ENCODE assay signal across 21 mouse cellular contexts in the genomic region with DNA sequence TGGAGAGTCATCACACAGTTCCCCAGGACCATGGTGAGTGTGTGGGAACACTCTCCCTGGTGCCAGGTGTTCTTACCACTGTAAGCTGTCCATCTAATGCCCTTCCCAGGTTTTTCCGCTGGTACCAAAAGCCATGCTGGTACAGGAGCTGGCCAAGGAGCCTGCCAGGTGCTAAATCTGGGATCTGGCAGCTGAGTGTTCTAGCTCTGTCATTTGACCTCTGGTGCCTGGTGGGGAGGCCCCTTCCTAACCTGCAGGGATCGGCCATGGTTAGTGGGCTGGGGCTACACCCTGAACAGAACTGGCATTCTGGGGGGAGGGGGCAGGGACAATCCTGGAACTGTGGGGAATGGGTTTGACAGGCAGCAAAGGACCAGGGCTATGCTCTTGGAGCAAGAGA. TPM values are rescaled to one million over a fixed set of nuclear protein-coding genes. Genes with fewer than 3 reads are reported as not detected.
A peak's percentile ranks its signal among the peaks of the same experiment; 100 is the strongest.
DNase-seq lines count a peak whose midpoint lies in the region; ATAC-seq and TF ChIP-seq lines count a peak whose summit lies in the region.
"Had no signal": no experiment of that assay in that cellular context is flagged by ENCODE, and none has a peak within 500 bp of the region (broad histone marks: within the 10 kb centered on the region; RNA-seq: fewer than 3 reads in every experiment).

A gene (plus strand): TSS at position 203 of the 400 bp plus-strand sequence.

- H3K27me3 ChIP-seq in limb, embryonic 13.5 days: peaks cover 5% of the 10 kb centered on the region; the same call in 1 of the 2 replicates
- H3K27me3 ChIP-seq: stomach, embryonic 15.5 days had no signal

- peak within 1 kb of the TSS; percentile 98 for H3K27ac ChIP-seq in gastrocnemius, adult 2 months
- no peak within 1 kb of the TSS for H3K27ac ChIP-seq in limb, embryonic 13.5 days
- H3K27ac ChIP-seq: layer of hippocampus, adult 2 months; neural tube, embryonic 15.5 days; stomach, embryonic 15.5 days had no signal

- 56% methylated on average over 2 of the region's 2 CpGs for WGBS in limb, embryonic 13.5 days

- ATAC-seq in limb, embryonic 13.5 days (ENCODE audit: low FRiP score, low read depth): no peak
- ATAC-seq: activated CD4-positive, CD25-positive, alpha-beta regulatory T cell, adult 4 months; CD4-positive, CD25-positive, alpha-beta regulatory T cell, adult 4 months; inflammation-experienced regulatory T-cells, adult 6 months had no signal

- H3K9me3 ChIP-seq in limb, embryonic 13.5 days: no peaks in the 10 kb centered on the region
- H3K9me3 ChIP-seq: neural tube, embryonic 15.5 days; stomach, embryonic 15.5 days had no signal

- peak within 1 kb of the TSS; percentile 78 for H3K4me3 ChIP-seq in gastrocnemius, adult 2 months
- H3K4me3 ChIP-seq in limb, embryonic 13.5 days: no peak within 1 kb of the TSS
- H3K4me3 ChIP-seq: layer of hippocampus, adult 2 months; neural tube, embryonic 15.5 days; stomach, embryonic 15.5 days had no signal

- peak within 1 kb of the TSS; percentile 25; the same call in 1 of the 2 replicates for H3K9ac ChIP-seq in limb, embryonic 13.5 days
- H3K9ac ChIP-seq: neural tube, embryonic 15.5 days; stomach, embryonic 15.5 days had no signal

- TF ChIP-seq CTCF in gastrocnemius, adult 2 months (IDR thresholded peaks at IDR 0.05): no peak

- H3K4me2 ChIP-seq in limb, embryonic 13.5 days (replicated peaks): no peak within 1 kb of the TSS
- H3K4me2 ChIP-seq: liver, embryonic 11.5 days; neural tube, embryonic 15.5 days; stomach, embryonic 15.5 days had no signal

- peaks cover under 1% of the 10 kb centered on the region for H3K36me3 ChIP-seq in limb, embryonic 13.5 days

- peaks cover 13% of the 10 kb centered on the region for H3K4me1 ChIP-seq in limb, embryonic 13.5 days

- intact Hi-C loops in gastrocnemius, adult 2 months (cut with DNase I): no loop called here
- intact Hi-C loops in left cerebral cortex, postnatal 25 days (cut with DNase I): no loop called here

- DNase-seq in kidney, postnatal 10 days: peak; percentile 5
- no peak for DNase-seq in kidney, postnatal 14 days
- DNase-seq in gastrocnemius, adult 2 months: peak; percentile 90
- no peak for DNase-seq in gastrocnemius, postnatal 4 days (ENCODE audit: low spot score in 2 of 2)
- DNase-seq in left cerebral cortex, postnatal 25 days (ENCODE audit: low spot score in 2 of 2): no peak
- no peak for DNase-seq in right cerebral cortex, postnatal 36 days (ENCODE audit: low spot score in 2 of 2)
- DNase-seq: kidney, adult 9 months; retina, postnatal 1 day; spleen, adult 18-20 months; thymus, postnatal 14 days had no signal

RNA-seq across cellular contexts. Expression of the gene that starts here (rescaled TPM):
- total RNA-seq in gastrocnemius, adult 2 months (2021): 100 to 1,000 TPM; 753 to 889 TPM
- total RNA-seq in gastrocnemius, postnatal 4 days (2021): 100 to 1,000 TPM; 215 to 219 TPM
- polyA plus RNA-seq in limb, embryonic 13.5 days (2015; fragmentation: Nextera tagmentation; extraction: Ambion mirVana): not detected in 2 replicates
- total RNA-seq in left cerebral cortex, postnatal 25 days (2021): under 1 TPM in 1 of 2 experiments, not detected in 1; 0.34 TPM
- total RNA-seq: hematopoietic stem cell, adult 5-6 weeks had no signal
- polyA plus RNA-seq: activated CD4-positive, CD25-positive, alpha-beta regulatory T cell, adult 4 months; CD4-positive, CD25-positive, alpha-beta regulatory T cell, adult 4 months; forebrain, embryonic 11.5 days; inflammation-experienced regulatory T-cells, adult 6 months; liver, embryonic 11.5 days; lung, embryonic 16.5 days; stomach, embryonic 15.5 days had no signal

Comparison
In these comparisons a context has a peak if more than half of its experiments do, and no peak if none do; other contexts are left out.
1. RNA of the gene that starts here (total RNA-seq): 753 to 889 TPM in gastrocnemius, adult 2 months and 215 to 219 TPM in gastrocnemius, postnatal 4 days; 0.34 TPM in left cerebral cortex, postnatal 25 days; every median in the first group is over 100 times any median in the second.
2. DNase-seq: peak in kidney, postnatal 10 days (single experiment) and gastrocnemius, adult 2 months (single experiment); none in kidney, postnatal 14 days (single experiment), gastrocnemius, postnatal 4 days (0 of 2), left cerebral cortex, postnatal 25 days (0 of 2) and right cerebral cortex, postnatal 36 days (0 of 2).